Mouse (Mus musculus) neural tube, embryonic 15.5 days (tissue): Measurements from ENCODE around the gene Nes. TPM values are rescaled to one million over a fixed set of nuclear protein-coding genes. Genes with fewer than 3 reads are reported as not detected.

Source experiments
- polyA plus RNA-seq: library from polyadenylated mRNA; unstranded; fragments of >200 nt; fragmentation: Nextera tagmentation; extraction: Ambion mirVana; gene quantifications from 2 replicates; pipeline ENCODE4 v1.2.1, GENCODE M21; 2015

The Nes gene
- polyA plus RNA-seq, 1 experiment from 2014 or later, result 22.8 TPM

Other genes with a start within 250 kb of the Nes start
- 0.44 and 1.0 TPM in 2 replicates for gene Lrrc71, start 222.5 kb upstream of the Nes start, polyA plus RNA-seq
- 41.2 and 50.1 TPM in 2 replicates for gene Ntrk1, start 175.9 kb upstream of the Nes start, polyA plus RNA-seq
- gene Insrr, start 174.1 kb upstream of the Nes start, polyA plus RNA-seq, result 1.1 and 2.0 TPM in 2 replicates
- gene Pear1, start 146.8 kb upstream of the Nes start, polyA plus RNA-seq, result 9.1 and 13.4 TPM in 2 replicates
- gene Sh2d2a, start 124.3 kb upstream of the Nes start, polyA plus RNA-seq, result 5.0 TPM in 1 of 2 replicates, not detected in the other
- 16.2 and 17.5 TPM in 2 replicates for gene Prcc, start 85.5 kb upstream of the Nes start, polyA plus RNA-seq
- 137 and 160 TPM in 2 replicates for gene Hdgf, start 64.8 kb upstream of the Nes start, polyA plus RNA-seq
- 51.0 and 59.5 TPM in 2 replicates for gene Mrpl24, start 51.6 kb upstream of the Nes start, polyA plus RNA-seq
- 21.6 and 31.7 TPM in 2 replicates for gene Isg20l2, start 40.8 kb upstream of the Nes start, polyA plus RNA-seq
- gene Rrnad1, start 40.4 kb upstream of the Nes start, polyA plus RNA-seq, result 19.3 and 19.7 TPM in 2 replicates
- gene Crabp2, start 22.4 kb upstream of the Nes start, polyA plus RNA-seq, result 81.1 and 86.0 TPM in 2 replicates
- gene Bcan, start 29.2 kb downstream of the Nes start, polyA plus RNA-seq, result 127 and 139 TPM in 2 replicates
- 0.34 and 0.90 TPM in 2 replicates for gene Hapln2, start 56.5 kb downstream of the Nes start, polyA plus RNA-seq
- gene Gpatch4, start 72.0 kb downstream of the Nes start, polyA plus RNA-seq, result 36.6 and 42.6 TPM in 2 replicates
- 155 and 159 TPM in 2 replicates for gene Naxe, start 87.4 kb downstream of the Nes start, polyA plus RNA-seq
- 0.38 TPM in 1 of 2 replicates, not detected in the other for gene Ttc24, start 107.2 kb downstream of the Nes start, polyA plus RNA-seq
- gene Iqgap3, start 110.9 kb downstream of the Nes start, polyA plus RNA-seq, result 2.8 and 4.9 TPM in 2 replicates
- 14.3 and 20.3 TPM in 2 replicates for gene Mef2d, start 171.3 kb downstream of the Nes start, polyA plus RNA-seq